Mouse (Mus musculus): Measurements from ENCODE around the gene Camk1d. TPM values are rescaled to one million over a fixed set of nuclear protein-coding genes. Genes with fewer than 3 reads are reported as not detected.
A peak's percentile ranks its signal among the peaks of the same experiment; 100 is the strongest.

Gene Camk1d
- polyA plus RNA-seq, 1 experiment from 2014 or later, result 5.2 TPM

- no peak overlapping the region for H3K4me3 ChIP-seq
- no peak overlapping the region for H3K27ac ChIP-seq
- H3K27me3 ChIP-seq, result no peaks in the 10 kb centered on the region
- peaks cover 19% of the 10 kb centered on the region for H3K4me1 ChIP-seq
- 80% methylated on average over 3 of the region's 3 CpGs for WGBS
- H3K36me3 ChIP-seq, result no peaks in the 10 kb centered on the region
- no peak for ATAC-seq (ENCODE audit: insufficient number of reproducible peaks, insufficient read depth, low FRiP score, low TSS enrichment, low read depth)
- H3K4me2 ChIP-seq, result no peak overlapping the region
- no peak overlapping the region for H3K9ac ChIP-seq
- H3K9me3 ChIP-seq, result no peaks in the 10 kb centered on the region
Measured at GRCm38 (mm10) chr2:5733300-5734085, 19.2 kb upstream of the Camk1d start.

GRCm38 (mm10) chr2:5732047-5732446 is 17.7 kb upstream of the Camk1d start:
- 89% methylated on average over 5 of the region's 5 CpGs for WGBS
- Histone ChIP-seq H3K4me2 (no peak overlapping the region), H3K9ac (no peak overlapping the region), H3K27ac (no peak overlapping the region), H3K4me3 (no peak overlapping the region), H3K36me3 (no peaks in the 10 kb centered on the region), H3K27me3 (no peaks in the 10 kb centered on the region), H3K9me3 (no peaks in the 10 kb centered on the region), H3K4me1 (peaks cover 19% of the 10 kb centered on the region)
- no peak for ATAC-seq (ENCODE audit: insufficient number of reproducible peaks, insufficient read depth, low FRiP score, low TSS enrichment, low read depth)

GRCm38 (mm10) chr2:5730364-5730792 is 16.1 kb upstream of the Camk1d start:
- Histone ChIP-seq H3K27me3 (no peaks in the 10 kb centered on the region), H3K36me3 (no peaks in the 10 kb centered on the region), H3K9me3 (no peaks in the 10 kb centered on the region), H3K9ac (no peak overlapping the region), H3K4me3 (no peak overlapping the region), H3K4me2 (peak overlapping the region; percentile 35; the same call in 1 of the 2 replicates), H3K27ac (peak overlapping the region; percentile 55; the same call in 1 of the 2 replicates), H3K4me1 (peaks cover 18% of the 10 kb centered on the region)
- no peak for ATAC-seq (ENCODE audit: insufficient number of reproducible peaks, insufficient read depth, low FRiP score, low TSS enrichment, low read depth)
- WGBS, result 45% methylated on average over 15 of the region's 15 CpGs

- 67% methylated on average over 7 of the region's 7 CpGs for WGBS
- peak overlapping the region; percentile 55; the same call in 1 of the 2 replicates for H3K27ac ChIP-seq
- H3K27me3 ChIP-seq, result no peaks in the 10 kb centered on the region
- no peak overlapping the region for H3K4me3 ChIP-seq
- peak overlapping the region; percentile 35; the same call in 1 of the 2 replicates for H3K4me2 ChIP-seq
- no peaks in the 10 kb centered on the region for H3K9me3 ChIP-seq
- peaks cover 22% of the 10 kb centered on the region for H3K4me1 ChIP-seq
- no peak for ATAC-seq (ENCODE audit: insufficient number of reproducible peaks, insufficient read depth, low FRiP score, low TSS enrichment, low read depth)
- H3K9ac ChIP-seq, result no peak overlapping the region
- no peaks in the 10 kb centered on the region for H3K36me3 ChIP-seq
Measured at GRCm38 (mm10) chr2:5729931-5730330, 15.6 kb upstream of the Camk1d start.

GRCm38 (mm10) chr2:5725028-5725701 is 10.8 kb upstream of the Camk1d start:
- no peaks in the 10 kb centered on the region for H3K27me3 ChIP-seq
- H3K27ac ChIP-seq, result peak overlapping the region; percentile 78
- H3K4me2 ChIP-seq, result peak overlapping the region; percentile 37
- H3K4me3 ChIP-seq, result no peak overlapping the region
- WGBS, result 4% methylated on average over 8 of the region's 8 CpGs
- no peak for ATAC-seq (ENCODE audit: insufficient number of reproducible peaks, insufficient read depth, low FRiP score, low TSS enrichment, low read depth)
- no peak overlapping the region for H3K9ac ChIP-seq
- H3K36me3 ChIP-seq, result no peaks in the 10 kb centered on the region
- H3K9me3 ChIP-seq, result no peaks in the 10 kb centered on the region
- H3K4me1 ChIP-seq, result peaks cover 16% of the 10 kb centered on the region

- no peak overlapping the region for H3K4me2 ChIP-seq
- 91% methylated on average over 6 of the region's 6 CpGs for WGBS
Measured at GRCm38 (mm10) chr2:5717675-5718074, 3.4 kb upstream of the Camk1d start.

GRCm38 (mm10) chr2:5715544-5715943 is 1.2 kb upstream of the Camk1d start:
- H3K27ac ChIP-seq, result no peak overlapping the region
- WGBS, result 17% methylated on average over 2 of the region's 2 CpGs
- H3K9ac ChIP-seq, result no peak overlapping the region
- ATAC-seq (ENCODE audit: insufficient number of reproducible peaks, insufficient read depth, low FRiP score, low TSS enrichment, low read depth), result no peak
- peaks cover 25% of the 10 kb centered on the region for H3K4me1 ChIP-seq
- peaks cover 34% of the 10 kb centered on the region for H3K27me3 ChIP-seq
- H3K9me3 ChIP-seq, result peaks cover 7% of the 10 kb centered on the region; the same call in 1 of the 2 replicates
- no peak overlapping the region; the same call in 1 of the 2 replicates for H3K4me3 ChIP-seq
- H3K36me3 ChIP-seq, result no peaks in the 10 kb centered on the region
- H3K4me2 ChIP-seq, result peak overlapping the region; percentile 89; the same call in 1 of the 2 replicates

More at GRCm38 (mm10) chr2:5717675-5718074, 3.4 kb upstream of the Camk1d start:
- H3K9ac ChIP-seq, result no peak overlapping the region
- peaks cover 7% of the 10 kb centered on the region; the same call in 1 of the 2 replicates for H3K9me3 ChIP-seq
- H3K27me3 ChIP-seq, result peaks cover 19% of the 10 kb centered on the region
- H3K4me3 ChIP-seq, result no peak overlapping the region
- H3K4me1 ChIP-seq, result peaks cover 20% of the 10 kb centered on the region
- H3K36me3 ChIP-seq, result no peaks in the 10 kb centered on the region
- no peak overlapping the region for H3K27ac ChIP-seq
- no peak for ATAC-seq (ENCODE audit: insufficient number of reproducible peaks, insufficient read depth, low FRiP score, low TSS enrichment, low read depth)

GRCm38 (mm10) chr2:5715054-5715410 is 717 bp upstream of the Camk1d start:
- H3K4me3 ChIP-seq, result peak overlapping the region; percentile 66
- peaks cover 34% of the 10 kb centered on the region for H3K27me3 ChIP-seq
- no peaks in the 10 kb centered on the region for H3K36me3 ChIP-seq
- peaks cover 7% of the 10 kb centered on the region; the same call in 1 of the 2 replicates for H3K9me3 ChIP-seq
- H3K4me1 ChIP-seq, result peaks cover 25% of the 10 kb centered on the region
- H3K27ac ChIP-seq, result peak overlapping the region; percentile 44; the same call in 1 of the 2 replicates
- peak overlapping the region; percentile 89 for H3K4me2 ChIP-seq
- under 1% methylated on average over 19 of the region's 19 CpGs for WGBS
- ATAC-seq (ENCODE audit: insufficient number of reproducible peaks, insufficient read depth, low FRiP score, low TSS enrichment, low read depth), result peak; percentile 28; the same call in 1 of the 2 replicates
- peak overlapping the region; percentile 67 for H3K9ac ChIP-seq

GRCm38 (mm10) chr2:5713325-5714210 is 747 bp downstream of the Camk1d start:
- peaks cover 7% of the 10 kb centered on the region; the same call in 1 of the 2 replicates for H3K9me3 ChIP-seq
- ATAC-seq (ENCODE audit: insufficient number of reproducible peaks, insufficient read depth, low FRiP score, low TSS enrichment, low read depth), result no peak
- WGBS, result under 1% methylated on average over 49 of the region's 49 CpGs
- peak overlapping the region; percentile 55; the same call in 1 of the 2 replicates for H3K27ac ChIP-seq
- peak overlapping the region; percentile 89 for H3K4me2 ChIP-seq
- peak overlapping the region; percentile 66 for H3K4me3 ChIP-seq
- H3K36me3 ChIP-seq, result no peaks in the 10 kb centered on the region
- peaks cover 34% of the 10 kb centered on the region for H3K27me3 ChIP-seq
- H3K4me1 ChIP-seq, result peaks cover 25% of the 10 kb centered on the region
- peak overlapping the region; percentile 67 for H3K9ac ChIP-seq

GRCm38 (mm10) chr2:5712255-5712654 is 2.1 kb downstream of the Camk1d start:
- H3K27ac ChIP-seq, result no peak overlapping the region
- peaks cover 34% of the 10 kb centered on the region for H3K27me3 ChIP-seq
- no peaks in the 10 kb centered on the region for H3K36me3 ChIP-seq
- 56% methylated on average over 7 of the region's 7 CpGs for WGBS
- no peak for ATAC-seq (ENCODE audit: insufficient number of reproducible peaks, insufficient read depth, low FRiP score, low TSS enrichment, low read depth)
- 0 out of 2 replicates have a peak, but pooled peaks cover 2% of the 10 kb centered on the region for H3K9me3 ChIP-seq
- H3K4me2 ChIP-seq, result peak overlapping the region; percentile 89; the same call in 1 of the 2 replicates
- no peak overlapping the region for H3K4me3 ChIP-seq
- H3K4me1 ChIP-seq, result peaks cover 25% of the 10 kb centered on the region
- no peak overlapping the region for H3K9ac ChIP-seq

GRCm38 (mm10) chr2:5709911-5710310 is 4.4 kb downstream of the Camk1d start:
- ATAC-seq (ENCODE audit: insufficient number of reproducible peaks, insufficient read depth, low FRiP score, low TSS enrichment, low read depth), result no peak
- WGBS, result 84% methylated on average over 4 of the region's 4 CpGs

More at GRCm38 (mm10) chr2:5709911-5710310, 4.4 kb downstream of the Camk1d start:
- H3K9me3 ChIP-seq, result no peaks in the 10 kb centered on the region
- no peaks in the 10 kb centered on the region for H3K36me3 ChIP-seq
- H3K4me2 ChIP-seq, result no peak overlapping the region
- H3K4me1 ChIP-seq, result peaks cover 20% of the 10 kb centered on the region
- H3K4me3 ChIP-seq, result no peak overlapping the region
- H3K27ac ChIP-seq, result no peak overlapping the region
- H3K9ac ChIP-seq, result no peak overlapping the region
- peaks cover 32% of the 10 kb centered on the region for H3K27me3 ChIP-seq
